Mouse (Mus musculus): Measurements from ENCODE around the gene Gm21958. TPM values are rescaled to one million over a fixed set of nuclear protein-coding genes. Genes with fewer than 3 reads are reported as not detected.

Gene Gm21958
- total RNA-seq, 1 experiment = not detected

DNA sequence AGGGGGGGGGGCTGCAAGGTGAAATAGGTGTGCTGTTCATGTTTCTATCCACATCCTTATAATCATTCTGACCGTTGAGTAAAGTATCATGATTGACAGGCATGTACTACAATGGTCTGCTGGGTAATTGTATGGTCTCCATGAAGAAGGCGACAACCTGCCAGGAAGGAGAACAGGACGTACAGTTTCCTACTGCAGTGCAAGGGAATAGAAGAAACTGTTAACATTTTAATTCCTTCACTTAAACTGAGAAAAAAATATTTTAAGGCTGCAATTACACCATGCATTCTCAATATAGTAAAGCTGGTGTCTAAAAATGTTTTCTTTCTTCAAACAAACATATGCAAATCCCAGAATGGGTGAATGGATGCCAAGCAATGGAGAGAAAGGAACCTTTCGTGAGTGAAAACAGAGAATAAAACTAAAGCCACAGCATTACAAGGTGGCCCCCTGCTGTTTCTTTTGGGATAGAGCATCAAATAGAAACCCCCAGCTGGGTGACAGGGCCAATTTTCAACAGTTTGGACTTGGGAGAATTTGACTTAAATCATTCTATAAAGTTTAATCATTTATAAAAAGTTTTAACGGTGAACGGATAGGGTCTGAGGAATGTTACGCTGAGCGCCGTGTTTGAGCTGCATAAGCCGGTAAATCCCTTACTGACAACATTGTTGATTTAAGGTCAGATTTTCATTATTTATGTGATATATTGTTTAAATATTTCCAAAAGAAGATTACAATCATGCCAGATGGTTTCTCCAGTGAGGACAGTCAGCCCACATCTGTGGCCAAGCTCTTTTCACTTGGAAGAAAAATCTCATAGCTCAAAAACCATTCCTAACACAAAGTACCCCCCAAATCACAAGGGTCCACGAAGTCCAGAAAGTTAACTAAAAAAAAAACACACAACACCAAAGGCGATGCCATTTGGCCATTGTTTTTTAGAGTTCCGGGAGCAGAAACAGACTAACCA, 41.3 kb downstream of the Gm21958 start:
- no peak for TF ChIP-seq CHD2 (IDR thresholded peaks at IDR 0.05; ENCODE audit: low read depth, low read length)
- no peak for TF ChIP-seq MAFK (IDR thresholded peaks at IDR 0.05; ENCODE audit: insufficient read depth, low read depth, low read length)
- no peak for TF ChIP-seq ZC3H11A (IDR thresholded peaks at IDR 0.05; ENCODE audit: borderline replicate concordance, low read depth, low read length)
- TF ChIP-seq HCFC1 (IDR thresholded peaks at IDR 0.05; ENCODE audit: borderline replicate concordance, insufficient read depth, low read length) = no peak
- TF ChIP-seq ZNF384 (IDR thresholded peaks at IDR 0.05; ENCODE audit: low read depth, low read length) = no peak
- DNase-seq (ENCODE audit: low read depth, low spot score) = no peak
- Histone ChIP-seq H3K36me3 (ENCODE audit: control insufficient read depth, insufficient read depth, low read length, poor library complexity, severe bottlenecking) (no peaks in the 10 kb centered on the region), H3K4me3 (ENCODE audit: insufficient read depth in 1 of 2, low read depth in 1 of 2, low read length in 2 of 2, poor library complexity in 1 of 2, severe bottlenecking in 1 of 2) (no peak overlapping the region), H3K27ac (ENCODE audit: insufficient read depth, low read depth, low read length, poor library complexity, severe bottlenecking) (no peak overlapping the region), H3K9ac (ENCODE audit: insufficient read depth, low read depth, low read length, poor library complexity, severe bottlenecking) (no peak overlapping the region), H3K4me1 (ENCODE audit: control insufficient read depth in 2 of 2, insufficient read depth in 2 of 2, low read length in 2 of 2, poor library complexity in 1 of 2) (no peaks in the 10 kb centered on the region), H3K9me3 (ENCODE audit: control insufficient read depth, insufficient read depth, low read depth, low read length) (no peaks in the 10 kb centered on the region)
- in situ Hi-C loops (cut with MboI; ENCODE audit: low sequenced_read_pairs in 2 of 2, unreplicated experiment in 2 of 2) = no loop called here

DNA sequence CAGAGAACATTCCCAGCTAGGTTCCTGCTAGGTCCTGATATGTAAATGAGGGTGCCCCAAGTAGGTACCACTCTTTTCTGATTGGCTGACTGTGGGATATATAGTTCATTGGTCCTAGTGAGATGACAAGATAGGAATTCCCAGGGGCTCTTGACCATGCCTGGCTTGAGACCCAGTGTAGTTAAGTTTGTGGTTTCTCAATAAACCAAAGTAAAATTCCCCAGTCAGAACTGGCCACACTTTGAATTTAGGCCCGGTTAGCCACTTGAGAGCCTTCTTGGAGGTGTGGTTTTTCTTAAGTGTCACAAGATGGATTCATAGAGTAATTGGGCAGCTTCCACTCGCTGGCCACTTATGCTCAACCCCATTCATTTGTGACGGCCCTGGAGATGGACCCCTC, 42.0 kb downstream of the Gm21958 start:
- no peak overlapping the region for H3K4me3 ChIP-seq (ENCODE audit: insufficient read depth in 1 of 2, low read depth in 1 of 2, low read length in 2 of 2, poor library complexity in 1 of 2, severe bottlenecking in 1 of 2)
- H3K9ac ChIP-seq (ENCODE audit: insufficient read depth, low read depth, low read length, poor library complexity, severe bottlenecking) = no peak overlapping the region
- no peaks in the 10 kb centered on the region for H3K9me3 ChIP-seq (ENCODE audit: control insufficient read depth, insufficient read depth, low read depth, low read length)
- in situ Hi-C loops (cut with MboI; ENCODE audit: low sequenced_read_pairs in 2 of 2, unreplicated experiment in 2 of 2) = no loop called here
- no peak overlapping the region for H3K27ac ChIP-seq (ENCODE audit: insufficient read depth, low read depth, low read length, poor library complexity, severe bottlenecking)
- no peak for TF ChIP-seq MAFK (IDR thresholded peaks at IDR 0.05; ENCODE audit: insufficient read depth, low read depth, low read length)
- TF ChIP-seq CHD2 (IDR thresholded peaks at IDR 0.05; ENCODE audit: low read depth, low read length) = no peak
- TF ChIP-seq ZNF384 (IDR thresholded peaks at IDR 0.05; ENCODE audit: low read depth, low read length) = no peak
- no peak for TF ChIP-seq ZC3H11A (IDR thresholded peaks at IDR 0.05; ENCODE audit: borderline replicate concordance, low read depth, low read length)
- no peak for TF ChIP-seq HCFC1 (IDR thresholded peaks at IDR 0.05; ENCODE audit: borderline replicate concordance, insufficient read depth, low read length)
- H3K36me3 ChIP-seq (ENCODE audit: control insufficient read depth, insufficient read depth, low read length, poor library complexity, severe bottlenecking) = no peaks in the 10 kb centered on the region
- DNase-seq (ENCODE audit: low read depth, low spot score) = no peak
- H3K4me1 ChIP-seq (ENCODE audit: control insufficient read depth in 2 of 2, insufficient read depth in 2 of 2, low read length in 2 of 2, poor library complexity in 1 of 2) = no peaks in the 10 kb centered on the region

DNA sequence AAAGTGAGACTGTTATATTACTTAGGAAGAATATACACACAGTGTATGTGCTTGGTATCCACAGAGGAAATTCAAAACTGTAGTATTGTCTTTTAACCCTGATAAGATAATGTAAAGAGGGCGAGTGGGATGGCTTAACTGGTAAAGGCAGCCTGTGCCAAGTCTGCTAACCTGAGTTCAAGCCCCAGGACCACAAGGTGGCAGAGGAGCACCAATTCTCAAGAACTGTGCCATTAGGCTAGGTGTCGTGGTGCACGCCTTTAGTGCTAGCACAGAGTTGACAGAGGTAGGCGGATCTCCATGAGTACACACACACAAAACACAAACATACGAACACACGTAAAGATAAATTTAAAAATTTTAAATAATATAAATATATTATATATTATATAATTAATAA, 44.6 kb downstream of the Gm21958 start:
- DNase-seq (ENCODE audit: low read depth, low spot score) = no peak
- Histone ChIP-seq H3K36me3 (ENCODE audit: control insufficient read depth, insufficient read depth, low read length, poor library complexity, severe bottlenecking) (no peaks in the 10 kb centered on the region), H3K4me1 (ENCODE audit: control insufficient read depth in 2 of 2, insufficient read depth in 2 of 2, low read length in 2 of 2, poor library complexity in 1 of 2) (no peaks in the 10 kb centered on the region), H3K9ac (ENCODE audit: insufficient read depth, low read depth, low read length, poor library complexity, severe bottlenecking) (no peak overlapping the region), H3K4me3 (ENCODE audit: insufficient read depth in 1 of 2, low read depth in 1 of 2, low read length in 2 of 2, poor library complexity in 1 of 2, severe bottlenecking in 1 of 2) (no peak overlapping the region), H3K27ac (ENCODE audit: insufficient read depth, low read depth, low read length, poor library complexity, severe bottlenecking) (no peak overlapping the region), H3K9me3 (ENCODE audit: control insufficient read depth, insufficient read depth, low read depth, low read length) (no peaks in the 10 kb centered on the region)
- TF ChIP-seq MAFK (IDR thresholded peaks at IDR 0.05; ENCODE audit: insufficient read depth, low read depth, low read length) (no peak), ZNF384 (IDR thresholded peaks at IDR 0.05; ENCODE audit: low read depth, low read length) (no peak), CHD2 (IDR thresholded peaks at IDR 0.05; ENCODE audit: low read depth, low read length) (no peak), ZC3H11A (IDR thresholded peaks at IDR 0.05; ENCODE audit: borderline replicate concordance, low read depth, low read length) (no peak), HCFC1 (IDR thresholded peaks at IDR 0.05; ENCODE audit: borderline replicate concordance, insufficient read depth, low read length) (no peak)
- in situ Hi-C loops (cut with MboI; ENCODE audit: low sequenced_read_pairs in 2 of 2, unreplicated experiment in 2 of 2) = no loop called here

DNA sequence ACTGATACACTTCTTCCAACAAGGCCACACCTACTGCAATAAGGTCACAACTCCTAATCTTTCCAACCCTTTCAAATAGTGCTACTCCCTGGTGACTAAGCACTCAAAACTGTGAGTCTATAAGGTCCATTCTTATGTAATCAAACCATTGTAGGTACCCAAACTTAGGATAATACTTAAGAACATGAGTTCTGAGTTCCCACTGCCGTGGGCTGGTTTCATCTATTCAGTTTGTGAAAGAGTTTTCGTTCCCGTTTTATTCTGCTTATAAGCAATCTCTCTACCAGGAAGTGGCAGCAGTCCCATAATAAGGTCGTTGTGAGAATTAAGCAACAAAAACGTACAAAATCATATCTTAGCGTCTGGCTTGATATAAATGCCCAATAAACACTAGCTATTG, 45.4 kb downstream of the Gm21958 start:
- no peaks in the 10 kb centered on the region for H3K9me3 ChIP-seq (ENCODE audit: control insufficient read depth, insufficient read depth, low read depth, low read length)
- no peaks in the 10 kb centered on the region for H3K4me1 ChIP-seq (ENCODE audit: control insufficient read depth in 2 of 2, insufficient read depth in 2 of 2, low read length in 2 of 2, poor library complexity in 1 of 2)
- H3K36me3 ChIP-seq (ENCODE audit: control insufficient read depth, insufficient read depth, low read length, poor library complexity, severe bottlenecking) = no peaks in the 10 kb centered on the region
- H3K27ac ChIP-seq (ENCODE audit: insufficient read depth, low read depth, low read length, poor library complexity, severe bottlenecking) = no peak overlapping the region
- no peak overlapping the region for H3K4me3 ChIP-seq (ENCODE audit: insufficient read depth in 1 of 2, low read depth in 1 of 2, low read length in 2 of 2, poor library complexity in 1 of 2, severe bottlenecking in 1 of 2)
- no peak for TF ChIP-seq MAFK (IDR thresholded peaks at IDR 0.05; ENCODE audit: insufficient read depth, low read depth, low read length)
- TF ChIP-seq CHD2 (IDR thresholded peaks at IDR 0.05; ENCODE audit: low read depth, low read length) = no peak
- TF ChIP-seq ZNF384 (IDR thresholded peaks at IDR 0.05; ENCODE audit: low read depth, low read length) = no peak
- TF ChIP-seq HCFC1 (IDR thresholded peaks at IDR 0.05; ENCODE audit: borderline replicate concordance, insufficient read depth, low read length) = no peak
- TF ChIP-seq ZC3H11A (IDR thresholded peaks at IDR 0.05; ENCODE audit: borderline replicate concordance, low read depth, low read length) = no peak
- H3K9ac ChIP-seq (ENCODE audit: insufficient read depth, low read depth, low read length, poor library complexity, severe bottlenecking) = no peak overlapping the region
- DNase-seq (ENCODE audit: low read depth, low spot score) = no peak
- in situ Hi-C loops (cut with MboI; ENCODE audit: low sequenced_read_pairs in 2 of 2, unreplicated experiment in 2 of 2) = no loop called here

All from ES-E14 (cell line).